In genomic region chr19:15996901-15997564, GRCm38 (mm10) we compare ENCODE assay signal across 8 mouse cellular contexts. TPM values are rescaled to one million over a fixed set of nuclear protein-coding genes. Genes with fewer than 3 reads are reported as not detected.
DNase-seq lines count a peak whose midpoint lies in the region; ATAC-seq and TF ChIP-seq lines count a peak whose summit lies in the region.

No protein-coding gene starts in this region.

- H3K9me3 ChIP-seq in hindbrain, embryonic 16.5 days (ENCODE audit: control insufficient read depth, low read length): no peaks in the 10 kb centered on the region
- no peaks in the 10 kb centered on the region for H3K9me3 ChIP-seq in lung, embryonic 14.5 days (ENCODE audit: low read depth, low read length)

- WGBS in hindbrain, embryonic 16.5 days: 24% methylated on average over 12 of the region's 12 CpGs
- WGBS in lung, embryonic 14.5 days: 31% methylated on average over 12 of the region's 12 CpGs

- H3K4me3 ChIP-seq in hindbrain, embryonic 16.5 days (ENCODE audit: low read length): peak overlapping the region; percentile 21
- H3K4me3 ChIP-seq in lung, embryonic 14.5 days (ENCODE audit: low read depth, low read length): no peak overlapping the region

- peak; percentile 20 for DNase-seq in kidney, postnatal 10 days
- no peak for DNase-seq in kidney, adult 8-10 months
- DNase-seq in cerebellum, adult 18-20 months: peak; percentile 76 to 84
- DNase-seq in lung, embryonic 14.5 days: peak; percentile 81
- peak; percentile 88 to 89 for DNase-seq in right cerebral cortex, postnatal 10 days (ENCODE audit: low spot score in 2 of 2)
- no peak for DNase-seq in T-cell, adult 2 months (ENCODE audit: low spot score)
- no peak for DNase-seq in heart, adult 8-10 months (ENCODE audit: low spot score)

- H3K27me3 ChIP-seq in hindbrain, embryonic 16.5 days (replicated peaks; ENCODE audit: control insufficient read depth, insufficient read depth, low read length): no peaks in the 10 kb centered on the region
- H3K27me3 ChIP-seq in lung, embryonic 14.5 days (ENCODE audit: insufficient read depth, low read length): no peaks in the 10 kb centered on the region

- H3K4me1 ChIP-seq in hindbrain, embryonic 16.5 days (ENCODE audit: control insufficient read depth, insufficient read depth, low read depth, low read length): peaks cover 2% of the 10 kb centered on the region; the same call in 1 of the 2 replicates
- no peaks in the 10 kb centered on the region for H3K4me1 ChIP-seq in lung, embryonic 14.5 days (ENCODE audit: insufficient read depth)

- no peak for TF ChIP-seq CTCF in lung, embryonic 14.5 days (IDR thresholded peaks at IDR 0.05; ENCODE audit: low read depth)

- peak overlapping the region; percentile 82 for H3K27ac ChIP-seq in hindbrain, embryonic 16.5 days (ENCODE audit: low read depth, low read length)
- H3K27ac ChIP-seq in lung, embryonic 14.5 days (ENCODE audit: low read depth): peak overlapping the region; percentile 48; the same call in 1 of the 2 replicates

- ATAC-seq in hindbrain, embryonic 16.5 days: peak; percentile 89
- peak; percentile 85 for ATAC-seq in lung, embryonic 14.5 days (ENCODE audit: insufficient read depth)

- H3K36me3 ChIP-seq in hindbrain, embryonic 16.5 days (ENCODE audit: control insufficient read depth, insufficient read depth, low read length): no peaks in the 10 kb centered on the region
- H3K36me3 ChIP-seq in lung, embryonic 14.5 days (ENCODE audit: insufficient read depth): no peaks in the 10 kb centered on the region

- 0 out of 2 replicates have a peak overlapping the region, but pooled peaks have one; percentile 38 for H3K9ac ChIP-seq in hindbrain, embryonic 16.5 days (ENCODE audit: low read depth, low read length)
- H3K9ac ChIP-seq in lung, embryonic 14.5 days: no peak overlapping the region

- peak overlapping the region; percentile 53 for H3K4me2 ChIP-seq in hindbrain, embryonic 16.5 days (ENCODE audit: low read length)
- peak overlapping the region; percentile 53 for H3K4me2 ChIP-seq in lung, embryonic 14.5 days

RNA-seq across cellular contexts. Expression of gene Cep78, which starts 12.2 kb away (rescaled TPM):
- polyA plus RNA-seq in hindbrain, embryonic 16.5 days (2015; fragmentation: Nextera tagmentation; extraction: Ambion mirVana): 24.1 and 24.4 TPM in 2 replicates
- polyA plus RNA-seq in lung, embryonic 14.5 days (2014; fragmentation: Nextera tagmentation; extraction: Ambion mirVana): 35.2 and 36.1 TPM in 2 replicates
- 1 to 10 TPM; 3.5 to 3.7 (median 3.6) TPM for total RNA-seq in heart, adult 8-10 months (2022)

RNA-seq across cellular contexts. Expression of gene Psat1, which starts 49.9 kb away (rescaled TPM):
- polyA plus RNA-seq in hindbrain, embryonic 16.5 days (2015; fragmentation: Nextera tagmentation; extraction: Ambion mirVana): 88.3 and 93.2 TPM in 2 replicates
- polyA plus RNA-seq in lung, embryonic 14.5 days (2014; fragmentation: Nextera tagmentation; extraction: Ambion mirVana): 209 and 227 TPM in 2 replicates
- 1 to 10 TPM; 3.1 to 4.8 (median 4.0) TPM for total RNA-seq in heart, adult 8-10 months (2022)

Comparison
In these comparisons a context has a peak if more than half of its experiments do, and no peak if none do; other contexts are left out.
1. DNase-seq: peak in kidney, postnatal 10 days (single experiment), cerebellum, adult 18-20 months (2 of 2), lung, embryonic 14.5 days (single experiment) and right cerebral cortex, postnatal 10 days (2 of 2); none in kidney, adult 8-10 months (0 of 2), T-cell, adult 2 months (single experiment) and heart, adult 8-10 months (single experiment).